Mouse (Mus musculus): ENCODE data around the gene Foxr1. TPM values are rescaled to one million over a fixed set of nuclear protein-coding genes. Genes with fewer than 3 reads are reported as not detected.

Foxr1 gene
- polyA plus RNA-seq, 1 experiment from 2014 or later: not detected

- peaks cover 82% of the 10 kb centered on the region for H3K36me3 ChIP-seq (ENCODE audit: insufficient read depth, low read length)
- TF ChIP-seq CTCF (IDR thresholded peaks at IDR 0.05; ENCODE audit: low read depth): no peak
- peaks cover 6% of the 10 kb centered on the region; the same call in 1 of the 2 replicates for H3K4me1 ChIP-seq (replicated peaks; ENCODE audit: insufficient read depth, low read length)
- H3K27ac ChIP-seq: no peak overlapping the region
- no peaks in the 10 kb centered on the region for H3K9me3 ChIP-seq (replicated peaks; ENCODE audit: low read length)
- WGBS: 91% methylated on average over 13 of the region's 13 CpGs
- H3K27me3 ChIP-seq (ENCODE audit: insufficient read depth, low read length): no peaks in the 10 kb centered on the region
- no peak overlapping the region for H3K4me3 ChIP-seq (replicated peaks; ENCODE audit: low read depth, low read length)
- no peak overlapping the region for H3K4me2 ChIP-seq (ENCODE audit: low read length)
- DNase-seq (ENCODE audit: low spot score) (no peak), ATAC-seq (replicated peaks; ENCODE audit: low FRiP score, low read depth) (no peak)
- H3K9ac ChIP-seq (ENCODE audit: low read depth, low read length): no peak overlapping the region
Observed at GRCm38 (mm10) chr9:44384596-44384995, 56.3 kb downstream of the Foxr1 start.

Small RNA genes lying within 50 kb of the gene (microRNA-seq; reads per million reads assigned to microRNA genes)
- gene Mir7085: 1.4 reads per million

Other genes starting within 250 kb of the Foxr1 start
- 9.9 and 10.4 TPM in 2 replicates for gene Cbl, start 207.1 kb downstream of the Foxr1 start, polyA plus RNA-seq (2015; fragmentation: Nextera tagmentation; extraction: Ambion mirVana)
- not detected in 2 replicates for gene Ccdc153, start 200.5 kb downstream of the Foxr1 start, polyA plus RNA-seq (2015; fragmentation: Nextera tagmentation; extraction: Ambion mirVana)
- gene Pdzd3, start 189.7 kb downstream of the Foxr1 start, polyA plus RNA-seq (2015; fragmentation: Nextera tagmentation; extraction: Ambion mirVana): 16.0 and 16.7 TPM in 2 replicates
- 6.8 and 7.2 TPM in 2 replicates for gene Nlrx1, start 172.5 kb downstream of the Foxr1 start, polyA plus RNA-seq (2015; fragmentation: Nextera tagmentation; extraction: Ambion mirVana)
- 1.0 and 1.6 TPM in 2 replicates for gene Abcg4, start 152.5 kb downstream of the Foxr1 start, polyA plus RNA-seq (2015; fragmentation: Nextera tagmentation; extraction: Ambion mirVana)
- gene Hinfp, start 135.5 kb downstream of the Foxr1 start, polyA plus RNA-seq (2015; fragmentation: Nextera tagmentation; extraction: Ambion mirVana): 14.9 and 18.5 TPM in 2 replicates
- gene C2cd2l, start 120.9 kb downstream of the Foxr1 start, polyA plus RNA-seq (2015; fragmentation: Nextera tagmentation; extraction: Ambion mirVana): 11.6 and 13.0 TPM in 2 replicates
- gene Dpagt1, start 115.1 kb downstream of the Foxr1 start, polyA plus RNA-seq (2015; fragmentation: Nextera tagmentation; extraction: Ambion mirVana): 32.2 and 33.6 TPM in 2 replicates
- gene H2afx, start 106.4 kb downstream of the Foxr1 start, polyA plus RNA-seq (2015; fragmentation: Nextera tagmentation; extraction: Ambion mirVana): 186 and 205 TPM in 2 replicates
- gene Hmbs, start 96.9 kb downstream of the Foxr1 start, polyA plus RNA-seq (2015; fragmentation: Nextera tagmentation; extraction: Ambion mirVana): 88.2 and 95.8 TPM in 2 replicates
- 30.3 and 31.1 TPM in 2 replicates for gene Vps11, start 79.5 kb downstream of the Foxr1 start, polyA plus RNA-seq (2015; fragmentation: Nextera tagmentation; extraction: Ambion mirVana)
- 22.1 and 25.8 TPM in 2 replicates for gene Hyou1, start 61.6 kb downstream of the Foxr1 start, polyA plus RNA-seq (2015; fragmentation: Nextera tagmentation; extraction: Ambion mirVana)
- 88.7 and 101 TPM in 2 replicates for gene Slc37a4, start 44.3 kb downstream of the Foxr1 start, polyA plus RNA-seq (2015; fragmentation: Nextera tagmentation; extraction: Ambion mirVana)
- 2,620 and 2,934 TPM in 2 replicates for gene Rps25, start 34.0 kb downstream of the Foxr1 start, polyA plus RNA-seq (2015; fragmentation: Nextera tagmentation; extraction: Ambion mirVana)
- gene Trappc4, start 33.5 kb downstream of the Foxr1 start, polyA plus RNA-seq (2015; fragmentation: Nextera tagmentation; extraction: Ambion mirVana): 130 and 135 TPM in 2 replicates
- 25.5 and 29.2 TPM in 2 replicates for gene Ccdc84, start 22.6 kb downstream of the Foxr1 start, polyA plus RNA-seq (2015; fragmentation: Nextera tagmentation; extraction: Ambion mirVana)
- 19.9 and 27.8 TPM in 2 replicates for gene Upk2, start 13.8 kb upstream of the Foxr1 start, polyA plus RNA-seq (2015; fragmentation: Nextera tagmentation; extraction: Ambion mirVana)
- 8.7 and 9.1 TPM in 2 replicates for gene Bcl9l, start 41.7 kb upstream of the Foxr1 start, polyA plus RNA-seq (2015; fragmentation: Nextera tagmentation; extraction: Ambion mirVana)
- gene Cxcr5, start 120.7 kb upstream of the Foxr1 start, polyA plus RNA-seq (2015; fragmentation: Nextera tagmentation; extraction: Ambion mirVana): 0.05 TPM in 1 of 2 replicates, not detected in the other
- 13.8 and 14.9 TPM in 2 replicates for gene Ddx6, start 163.8 kb upstream of the Foxr1 start, polyA plus RNA-seq (2015; fragmentation: Nextera tagmentation; extraction: Ambion mirVana)
- 1.5 and 2.2 TPM in 2 replicates for gene Treh, start 232.1 kb upstream of the Foxr1 start, polyA plus RNA-seq (2015; fragmentation: Nextera tagmentation; extraction: Ambion mirVana)

All from kidney, postnatal 0 days (tissue).